Mouse (Mus musculus) MN1 (cell line): ENCODE measurements around the gene Acp5.
"Not testable (repeated sequence)": the region's sequence is repeated elsewhere in the genome, so short reads cannot be mapped to it uniquely, and the experiment has no call there.

ENCODE experiments used
- DNase-seq: peaks from one replicate; pipeline ENCODE4 v3.0.0-alpha.2; 2016; ENCODE audit warnings: low spot score

Acp5 gene

DNA sequence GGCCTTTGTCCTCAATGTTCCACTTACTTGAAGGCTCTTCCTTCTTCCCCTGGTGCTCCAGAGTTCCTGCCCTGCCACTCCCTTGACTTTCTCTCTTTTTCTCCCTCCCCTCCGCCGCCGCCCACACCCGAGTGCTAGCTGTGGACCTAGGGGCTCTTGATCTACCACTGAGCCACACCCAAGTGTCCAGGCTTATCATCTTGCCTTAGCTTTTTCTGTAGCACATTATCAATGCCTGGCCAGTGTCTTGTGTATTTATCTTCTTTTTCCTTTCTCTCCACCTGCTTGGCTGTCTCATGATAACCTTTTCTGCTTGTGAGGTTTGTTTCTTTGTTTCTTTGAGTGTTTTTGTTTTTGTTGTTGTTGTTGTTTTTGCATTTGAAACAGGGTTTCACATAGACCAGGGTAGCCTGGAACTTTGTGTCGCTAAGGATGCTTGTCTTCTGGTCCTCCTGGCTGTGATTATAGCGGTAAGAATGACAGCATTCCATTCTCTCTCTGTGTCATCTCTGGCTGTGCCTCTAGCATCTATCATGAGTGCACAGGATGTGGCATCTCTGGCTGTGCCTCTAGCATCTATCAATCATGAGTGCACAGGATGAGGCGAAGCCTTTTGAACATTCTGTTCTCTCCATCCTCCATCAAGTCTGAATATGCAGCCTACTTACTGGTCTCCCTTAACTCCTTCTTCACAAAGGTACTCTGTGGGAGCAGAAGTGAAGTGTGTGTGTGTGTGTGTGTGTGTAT is at the start of gene Acp5:
TSS of gene Acp5 (minus strand) at position 68 of the 747 bp plus-strand sequence.
- DNase-seq, result no peak

DNA sequence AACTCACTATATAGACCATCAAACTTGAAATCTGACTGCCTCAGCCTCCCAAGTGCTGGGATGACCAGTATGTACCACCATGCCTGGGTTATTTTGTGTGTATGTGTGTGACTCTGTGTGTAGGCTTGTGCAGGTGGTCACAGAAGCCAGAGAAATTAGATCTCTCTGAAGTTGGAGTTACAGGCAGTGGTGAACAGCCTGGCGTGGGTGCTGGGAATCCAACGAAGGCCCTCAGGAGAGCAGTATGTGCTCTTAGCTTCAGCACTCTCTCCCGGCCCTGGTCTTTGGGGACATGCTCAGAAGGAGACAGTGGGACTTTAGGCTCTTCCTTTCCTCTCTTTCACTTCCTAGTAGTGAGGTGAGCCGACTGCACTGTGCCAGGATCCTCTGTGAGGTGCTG is 36.8 kb upstream of the Acp5 start:
- no peak for DNase-seq

- no peak for DNase-seq
Observed at GRCm38 (mm10) chr9:22169327-22169726, 33.8 kb upstream of the Acp5 start.

- no peak for DNase-seq
Observed at GRCm38 (mm10) chr9:22167751-22168150, 32.2 kb upstream of the Acp5 start.

DNA sequence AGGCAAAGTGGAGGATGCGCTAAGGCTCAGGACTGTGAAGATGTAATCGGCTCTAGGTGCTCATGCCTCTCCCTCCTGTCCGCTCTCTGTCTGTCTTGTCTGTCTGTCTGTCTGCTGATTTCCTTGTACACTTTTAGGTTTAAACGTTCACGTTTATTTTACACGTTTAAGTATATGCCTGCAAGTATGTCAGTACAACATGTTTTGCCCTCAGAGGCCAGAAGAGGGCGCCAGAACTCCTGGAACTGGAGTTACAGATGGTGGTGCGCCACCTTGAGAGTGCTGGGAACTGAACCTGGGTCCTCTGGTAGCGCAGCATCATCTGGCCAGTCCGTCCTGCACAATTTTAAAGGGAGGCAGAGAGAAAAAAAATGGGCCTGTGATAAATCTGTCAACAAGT is 31.2 kb upstream of the Acp5 start:
- DNase-seq, result no peak

GRCm38 (mm10) chr9:22165964-22166363 is 30.5 kb upstream of the Acp5 start:
- DNase-seq, result no peak

- peak; percentile 43 for DNase-seq
Observed at GRCm38 (mm10) chr9:22164711-22165668, 29.5 kb upstream of the Acp5 start.

DNA sequence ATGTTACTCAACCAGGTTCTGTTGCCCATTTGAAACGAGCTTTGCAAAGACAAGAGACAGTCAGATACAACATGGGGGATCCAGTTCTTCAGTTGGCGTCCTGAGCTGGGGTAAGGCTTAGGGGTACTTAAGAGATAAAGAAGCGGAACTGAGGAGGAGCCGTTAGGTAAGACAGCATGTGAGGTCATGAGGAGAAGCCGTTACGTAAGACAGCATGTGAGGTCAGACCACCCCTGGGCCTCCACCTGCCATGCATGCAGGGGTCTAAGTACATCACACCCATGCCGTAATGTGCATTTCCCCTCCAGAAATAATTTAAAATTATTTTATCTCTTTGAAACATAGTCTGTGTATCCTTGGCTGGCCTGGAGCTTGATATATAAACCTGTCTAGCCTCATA is 27.4 kb upstream of the Acp5 start:
- no peak for DNase-seq

GRCm38 (mm10) chr9:22162305-22162704 is 26.8 kb upstream of the Acp5 start:
- DNase-seq, result no peak

GRCm38 (mm10) chr9:22161299-22161698 is 25.8 kb upstream of the Acp5 start:
- DNase-seq, result no peak

- DNase-seq, result no peak
Observed at GRCm38 (mm10) chr9:22157516-22158265, 22.2 kb upstream of the Acp5 start.

GRCm38 (mm10) chr9:22156497-22157245 is 21.2 kb upstream of the Acp5 start, which contains the start of gene Pigyl:
Gene Pigyl (plus strand): TSS chr9:22156846.
- peak; percentile 95 for DNase-seq

DNA sequence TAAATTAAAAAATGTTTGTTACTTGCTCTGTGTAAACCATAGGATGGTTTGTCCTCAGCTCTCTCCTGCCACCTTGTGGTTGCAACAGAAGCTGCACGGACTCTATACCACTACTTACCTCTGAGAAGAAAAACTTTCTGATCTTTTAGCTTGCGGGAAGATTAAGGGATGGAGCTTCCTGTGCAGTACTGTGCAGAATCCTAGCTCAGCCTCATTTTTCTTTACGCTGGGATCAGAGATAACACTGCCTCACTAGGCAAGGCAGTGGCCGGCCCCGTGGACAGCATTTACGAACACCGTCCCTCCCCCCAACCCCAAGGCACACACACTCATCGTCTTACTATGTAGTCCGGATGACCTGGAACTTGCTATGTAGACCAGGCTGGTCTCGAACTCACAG is 20.1 kb upstream of the Acp5 start:
- peak; percentile 68 for DNase-seq

DNA sequence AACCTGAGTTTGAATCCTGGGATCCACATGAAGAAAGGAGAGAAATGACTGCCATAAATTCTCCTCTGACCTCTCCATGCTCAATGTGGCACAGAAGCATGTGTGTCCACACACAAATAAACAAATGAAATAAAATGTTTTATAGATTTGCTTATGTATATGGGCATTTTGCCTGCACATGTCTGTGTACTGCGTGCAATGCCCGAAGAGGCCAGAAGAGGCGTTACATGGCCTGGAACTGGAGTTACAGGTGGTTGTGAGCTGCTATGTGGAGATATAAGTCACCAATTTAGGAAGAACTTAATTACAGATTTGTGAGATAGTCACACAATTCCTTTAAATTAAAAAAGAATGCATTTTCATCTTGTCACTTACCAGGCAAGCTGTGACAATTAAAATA is 18.3 kb upstream of the Acp5 start:
- DNase-seq, result no peak

GRCm38 (mm10) chr9:22150946-22151345 is 15.4 kb upstream of the Acp5 start:
- no peak for DNase-seq

DNA sequence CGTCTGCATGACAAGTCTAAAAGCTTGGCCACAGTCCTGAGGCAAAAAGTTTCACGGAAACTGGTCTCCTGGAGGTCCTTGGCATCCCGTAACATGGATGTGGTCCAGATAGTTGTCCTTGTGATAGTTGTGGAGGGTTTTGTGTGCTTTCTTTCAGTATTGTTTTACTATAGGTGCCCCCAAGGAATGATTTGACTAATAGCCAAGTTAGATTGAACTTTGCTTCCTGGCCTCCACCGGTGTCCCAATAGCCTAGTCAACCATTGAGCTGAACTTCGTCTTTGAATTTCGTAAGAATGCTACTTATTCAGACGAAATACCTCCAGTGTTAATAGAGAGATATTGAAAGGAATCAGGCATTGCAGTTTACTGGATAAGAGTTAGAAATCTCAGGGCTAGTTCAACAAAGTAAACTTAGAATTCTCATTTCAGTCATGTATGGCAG is 14.8 kb upstream of the Acp5 start:
- DNase-seq, result not testable (repeated sequence)

- DNase-seq, result no peak
Observed at GRCm38 (mm10) chr9:22149426-22150248, 14.1 kb upstream of the Acp5 start.

DNA sequence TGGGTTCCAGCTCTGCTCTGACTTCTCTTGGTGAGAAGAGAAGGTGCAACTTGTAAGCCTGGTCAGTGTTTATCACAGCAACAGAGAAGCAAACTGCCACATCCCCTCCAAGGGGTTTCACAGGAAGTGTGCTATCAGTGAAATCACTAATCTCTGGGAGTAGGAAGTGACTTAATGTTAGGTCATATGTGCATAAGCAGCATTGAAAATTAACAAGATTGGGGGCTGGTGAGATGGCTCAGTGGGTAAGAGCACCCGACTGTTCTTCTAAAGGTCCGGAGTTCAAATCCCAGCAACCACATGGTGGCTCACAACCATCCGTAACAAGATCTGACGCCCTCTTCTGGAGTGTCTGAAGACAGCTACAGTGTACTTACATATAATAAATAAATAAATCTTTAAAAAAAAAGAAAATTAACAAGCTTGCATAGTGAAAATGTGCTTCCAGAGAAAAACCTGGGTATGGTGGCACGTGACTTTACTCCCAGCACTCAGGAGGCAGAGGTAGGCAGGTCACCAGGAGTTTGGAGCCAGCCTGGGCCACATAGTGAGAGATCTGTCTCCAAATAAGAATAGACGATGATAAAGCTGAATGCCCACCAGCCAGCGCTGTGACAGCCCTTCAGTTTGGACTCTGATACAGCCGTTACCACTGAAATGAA is 8.9 kb upstream of the Acp5 start:
- DNase-seq, result no peak

DNA sequence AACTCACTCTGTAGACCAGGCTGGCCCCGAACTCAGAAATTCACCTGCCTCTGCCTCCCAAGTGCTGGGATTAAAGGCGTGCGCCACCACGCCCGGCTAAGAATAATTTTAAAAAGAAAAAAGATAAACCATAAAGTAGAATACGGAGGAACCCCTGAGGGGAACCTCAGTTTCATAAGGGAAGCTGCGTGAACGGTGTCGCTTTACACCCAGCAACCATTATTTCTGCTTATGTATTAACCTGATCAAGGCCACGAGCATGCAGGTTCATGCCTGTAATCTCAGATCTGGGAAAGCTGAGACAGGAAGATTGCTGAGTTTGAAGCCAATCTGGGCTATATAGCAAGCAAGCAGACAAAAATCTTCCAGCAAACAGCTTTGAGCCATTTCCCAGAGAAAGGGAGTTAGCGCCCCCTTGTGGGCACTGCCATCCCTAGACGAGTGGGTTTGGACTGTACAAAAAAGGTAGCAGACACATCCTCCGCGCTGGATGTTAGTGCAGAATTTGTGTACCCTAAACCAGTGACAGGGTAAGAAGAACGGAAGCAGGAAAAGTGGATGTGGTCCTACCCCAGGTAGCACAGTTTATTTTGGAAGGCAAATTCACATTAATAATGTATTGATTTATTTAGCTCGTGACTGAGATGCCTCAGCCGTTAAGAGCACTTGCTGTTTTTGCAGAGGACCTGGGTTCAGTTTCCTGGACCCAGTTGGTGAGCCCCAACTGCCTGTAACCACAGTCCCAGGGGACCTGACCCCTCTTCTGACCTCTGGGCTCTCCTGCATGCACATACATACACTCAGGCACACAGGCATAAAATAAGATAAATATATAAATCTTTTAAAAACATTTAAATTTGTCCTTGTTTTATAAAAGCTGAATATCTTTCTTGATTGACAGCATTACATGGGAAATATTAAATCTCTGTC is 7.9 kb upstream of the Acp5 start:
- DNase-seq, result peak; percentile 70
